Mouse (Mus musculus): Measurements from ENCODE around the gene Grin2c.

Gene Grin2c

DNA sequence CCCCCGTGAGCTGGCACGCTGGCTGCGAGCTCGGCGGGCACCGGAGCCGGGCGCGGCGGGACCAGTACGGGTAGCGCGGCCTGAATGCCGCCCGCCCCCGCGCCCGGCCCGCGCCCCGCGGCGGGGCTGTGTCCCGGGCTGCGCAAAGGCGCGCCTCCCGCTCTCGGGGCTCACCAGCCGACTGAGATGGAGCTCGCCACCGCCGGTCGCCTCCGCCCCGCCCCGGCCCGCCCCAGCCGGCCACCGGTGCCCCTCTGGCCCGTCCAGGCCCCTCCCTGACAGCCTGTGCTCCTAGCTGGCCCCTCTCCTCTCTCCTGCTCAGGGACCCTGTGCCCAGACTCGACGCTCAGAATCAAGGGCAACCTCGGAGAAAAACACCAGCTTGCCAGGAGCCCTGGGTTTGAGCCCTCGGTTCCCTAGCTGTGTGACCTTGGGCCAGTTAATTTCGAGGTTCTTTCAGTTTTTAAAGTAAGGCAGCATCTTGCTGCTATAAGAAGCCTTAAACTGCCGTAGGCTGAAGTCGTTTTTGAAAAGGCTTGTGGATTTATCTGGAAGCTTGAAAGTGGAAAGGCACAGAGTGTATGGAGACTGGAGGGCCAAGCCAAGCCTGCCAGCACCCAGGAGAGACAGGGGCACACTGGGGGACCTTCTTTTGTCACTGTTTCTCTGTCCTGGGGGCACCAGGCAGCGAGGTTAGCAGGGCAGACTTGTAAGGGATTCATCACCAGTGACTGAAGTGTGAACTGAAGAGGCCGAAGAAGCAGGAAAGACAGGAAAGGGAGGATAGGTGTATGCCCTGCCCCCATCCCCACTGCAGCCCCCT is at the start of gene Grin2c:
Gene Grin2c (minus strand): TSS at position 183 of the 823 bp plus-strand sequence.
- DNase-seq (ENCODE audit: low spot score in 2 of 2), result no peak

DNA sequence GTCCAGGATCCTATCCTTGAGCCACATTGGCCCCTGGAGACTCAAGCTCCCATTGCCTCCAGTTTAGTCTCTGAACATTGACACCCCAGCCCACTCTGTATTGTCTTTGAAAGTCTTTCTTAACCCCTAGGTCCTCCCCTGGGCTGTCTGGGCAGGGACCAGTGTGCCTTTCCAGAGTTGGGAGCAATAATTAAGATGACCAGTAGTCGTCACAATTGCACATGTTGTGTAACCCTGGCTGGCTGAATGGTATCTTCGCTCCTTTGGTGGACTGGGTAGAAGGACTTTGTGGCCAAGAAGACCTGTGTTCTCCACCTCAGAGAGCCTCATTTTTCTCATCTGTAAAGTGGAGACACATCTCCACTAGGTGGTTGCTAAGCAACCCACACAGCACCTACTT is 47.2 kb upstream of the Grin2c start:
- no peak for DNase-seq (ENCODE audit: low spot score in 2 of 2)

- DNase-seq (ENCODE audit: low spot score in 2 of 2), result no peak
Observed at GRCm38 (mm10) chr11:115308781-115309180, 41.7 kb upstream of the Grin2c start.

GRCm38 (mm10) chr11:115306863-115307262 is 39.8 kb upstream of the Grin2c start, which contains the start of gene Otop2:
Gene Otop2, plus strand, starts transcription at chr11:115307163.
- no peak for DNase-seq (ENCODE audit: low spot score in 2 of 2)

- no peak for DNase-seq (ENCODE audit: low spot score in 2 of 2)
Observed at GRCm38 (mm10) chr11:115303167-115303566, 36.1 kb upstream of the Grin2c start.

- DNase-seq (ENCODE audit: low spot score in 2 of 2), result no peak
Observed at GRCm38 (mm10) chr11:115301351-115301750, 34.3 kb upstream of the Grin2c start.

DNA sequence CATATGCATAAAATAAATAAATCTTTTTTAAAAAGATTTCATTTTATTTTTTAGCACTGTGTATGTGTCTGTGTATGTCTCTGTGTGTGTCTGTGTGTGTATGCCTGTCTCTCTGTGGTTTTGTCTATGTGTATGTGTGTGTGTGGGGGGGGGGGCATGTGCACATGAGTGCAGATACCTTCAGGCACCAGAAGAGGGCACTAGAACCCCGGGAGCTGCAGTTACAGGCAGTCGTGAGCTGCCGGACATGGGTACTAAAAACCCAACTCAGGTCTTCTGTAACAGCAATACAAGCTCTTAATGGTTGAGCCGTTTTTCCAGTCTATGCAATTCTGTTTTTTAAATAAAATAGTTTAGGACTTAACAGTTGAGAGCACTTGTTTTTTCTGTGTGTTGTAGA is 33.7 kb upstream of the Grin2c start:
- DNase-seq (ENCODE audit: low spot score in 2 of 2), result no peak

DNA sequence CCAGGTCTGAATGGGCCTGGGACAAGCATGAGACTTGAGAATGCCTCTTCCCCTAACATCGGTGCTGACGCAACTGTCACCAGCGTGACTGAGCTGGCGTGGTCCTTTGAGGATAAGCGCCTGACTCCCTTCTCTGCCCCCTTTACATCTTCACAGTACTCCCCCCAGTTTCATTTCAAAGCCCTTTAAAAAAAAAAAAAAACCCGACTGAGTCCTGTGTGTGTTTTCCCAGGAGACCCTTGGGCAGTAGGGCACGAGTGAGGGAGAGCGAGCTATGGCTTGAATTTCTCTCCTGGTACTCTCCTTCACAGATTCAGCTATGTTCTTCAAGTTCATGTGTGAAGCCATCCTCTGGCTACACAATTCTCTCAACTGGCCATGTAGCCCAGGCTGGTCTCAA is 31.1 kb upstream of the Grin2c start:
- no peak for DNase-seq (ENCODE audit: low spot score in 2 of 2)

- DNase-seq (ENCODE audit: low spot score in 2 of 2), result peak; percentile 52 to 53
Observed at GRCm38 (mm10) chr11:115297214-115297826, 30.3 kb upstream of the Grin2c start, which contains the start of gene Fads6. Gene Fads6, minus strand, starts transcription at chr11:115297663.

GRCm38 (mm10) chr11:115296471-115297210 is 29.6 kb upstream of the Grin2c start:
- DNase-seq (ENCODE audit: low spot score in 2 of 2), result no peak

GRCm38 (mm10) chr11:115295939-115296338 is 28.9 kb upstream of the Grin2c start:
- no peak for DNase-seq (ENCODE audit: low spot score in 2 of 2)

DNA sequence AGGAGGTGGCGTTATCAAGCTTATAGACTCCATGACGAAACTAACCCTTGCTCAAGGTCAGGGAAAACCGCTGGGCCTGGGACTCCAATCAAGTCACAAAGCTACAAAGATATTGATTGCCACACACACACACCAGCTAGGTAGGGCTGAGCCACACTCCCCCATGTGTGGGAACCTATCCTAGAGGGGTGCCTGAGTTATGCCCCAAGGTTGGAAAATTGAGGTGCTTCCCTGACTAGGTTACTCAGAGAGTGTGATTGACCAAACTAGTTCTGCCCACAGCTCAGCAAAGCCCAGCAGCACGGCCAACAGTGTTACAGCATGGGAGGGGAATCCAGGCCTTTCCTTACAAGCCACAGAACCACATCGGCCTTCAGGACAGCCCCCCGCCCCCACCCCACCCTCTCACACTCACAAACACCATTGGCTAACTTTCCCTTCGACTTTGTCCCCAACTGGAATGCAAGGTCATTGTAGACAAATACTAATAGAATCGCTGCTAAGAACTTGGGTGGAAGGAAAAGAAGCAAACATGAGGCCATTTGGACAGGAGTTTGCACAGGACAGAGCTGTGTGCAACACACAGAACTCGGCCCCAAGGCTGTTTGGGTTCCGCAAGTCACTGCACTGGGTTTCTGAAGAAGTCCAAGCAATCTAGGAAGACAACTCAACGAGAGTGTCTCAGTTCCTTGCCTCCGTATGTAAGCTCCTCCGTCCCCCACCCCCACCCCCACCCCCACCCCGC is 25.8 kb upstream of the Grin2c start:
- DNase-seq (ENCODE audit: low spot score in 2 of 2), result no peak

DNA sequence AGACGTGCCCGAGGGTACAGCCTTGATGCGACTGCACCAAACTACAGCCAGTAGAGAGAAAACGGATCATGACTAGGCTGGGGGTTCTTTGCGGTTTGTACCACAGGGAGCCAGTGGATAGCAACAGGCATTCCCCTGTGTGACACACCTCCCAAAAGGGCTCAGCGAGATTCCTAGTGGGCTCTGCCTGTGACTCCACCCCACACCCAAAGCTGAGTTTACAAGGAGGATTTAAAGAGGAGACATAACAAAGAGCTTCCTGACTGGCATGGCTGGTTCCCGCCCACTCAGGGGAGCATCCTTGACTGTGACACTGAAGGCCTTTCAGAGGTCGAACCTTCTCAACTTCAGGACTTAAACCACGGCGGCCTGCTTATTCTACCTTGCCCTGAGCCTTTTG is 24.5 kb upstream of the Grin2c start:
- DNase-seq (ENCODE audit: low spot score in 2 of 2), result no peak

GRCm38 (mm10) chr11:115290919-115291318 is 23.9 kb upstream of the Grin2c start:
- peak; percentile 82 to 91 for DNase-seq (ENCODE audit: low spot score in 2 of 2)

DNA sequence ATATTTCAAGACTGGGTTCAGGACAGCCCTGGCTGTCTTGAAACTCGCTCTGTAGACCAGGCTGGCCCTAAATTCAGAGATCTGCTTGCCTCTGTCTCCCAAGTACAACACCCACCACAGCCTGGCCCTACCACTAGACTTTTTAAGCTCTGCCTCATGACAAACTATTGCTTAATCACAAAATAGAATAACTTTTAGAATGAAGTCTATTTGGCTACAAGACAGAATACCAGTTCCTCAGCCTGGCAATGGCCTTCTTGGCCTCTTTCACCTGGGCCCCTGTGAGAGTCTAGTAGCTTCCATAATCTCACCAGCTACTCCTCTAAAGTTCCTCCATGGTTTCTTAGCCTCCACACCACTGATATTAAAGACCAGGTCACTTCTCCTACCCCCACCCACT is 23.3 kb upstream of the Grin2c start:
- DNase-seq (ENCODE audit: low spot score in 2 of 2), result no peak

DNA sequence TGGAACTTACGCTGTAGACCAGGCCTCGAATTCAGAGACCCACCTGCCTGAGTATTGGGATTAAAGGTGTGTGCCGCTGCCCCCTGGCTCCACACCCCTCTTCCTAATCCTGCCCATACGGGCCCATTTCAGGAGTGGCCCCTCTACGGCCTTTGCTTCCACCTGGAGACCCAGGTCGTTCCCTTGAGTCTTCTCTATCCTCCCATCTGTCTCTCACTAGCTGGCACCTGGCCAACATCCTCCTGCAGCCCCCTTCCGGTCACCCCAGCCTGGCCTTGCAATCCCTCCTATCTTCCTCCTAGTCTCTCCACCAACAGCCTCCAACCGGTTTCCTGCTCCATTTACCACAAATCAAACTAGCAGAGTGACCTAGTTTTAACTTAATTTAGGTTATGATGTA is 22.8 kb upstream of the Grin2c start:
- DNase-seq (ENCODE audit: low spot score in 2 of 2), result no peak

DNA sequence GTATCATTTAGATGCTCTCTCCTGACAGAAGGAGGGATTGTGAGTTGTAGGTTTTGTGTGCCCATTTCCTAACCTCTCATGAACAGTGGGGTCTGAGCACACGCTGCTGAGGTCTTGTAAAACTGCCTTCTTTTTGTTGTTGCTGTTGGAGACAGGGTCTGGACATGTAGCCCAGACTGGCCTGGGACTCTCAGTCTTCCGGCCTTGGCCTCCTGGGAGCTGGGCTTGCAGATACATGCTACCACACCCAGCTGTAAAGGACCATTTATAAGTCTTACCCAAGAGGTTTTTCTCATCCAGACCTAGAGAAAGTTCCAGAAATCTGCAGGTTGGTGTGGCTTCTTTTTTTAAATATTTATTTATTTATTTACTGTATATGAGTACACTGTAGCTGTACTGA is 21.3 kb upstream of the Grin2c start:
- DNase-seq (ENCODE audit: low spot score in 2 of 2), result no peak

GRCm38 (mm10) chr11:115287386-115287785 is 20.3 kb upstream of the Grin2c start:
- no peak for DNase-seq (ENCODE audit: low spot score in 2 of 2)

GRCm38 (mm10) chr11:115286201-115286993 is 19.4 kb upstream of the Grin2c start:
- DNase-seq (ENCODE audit: low spot score in 2 of 2), result no peak

- DNase-seq (ENCODE audit: low spot score in 2 of 2), result no peak
Observed at GRCm38 (mm10) chr11:115285282-115285681, 18.2 kb upstream of the Grin2c start.

All from heart, adult 9 months (tissue).